Mouse (Mus musculus) limb, embryonic 14.5 days (tissue): ENCODE measurements around the gene Gm4302. TPM values are rescaled to one million over a fixed set of nuclear protein-coding genes. Genes with fewer than 3 reads are reported as not detected.
"Not testable (repeated sequence)": the region's sequence is repeated elsewhere in the genome, so short reads cannot be mapped to it uniquely, and the experiment has no call there.

Source experiments
- ATAC-seq: fragments of 200-750 bp; cut with Nextera tagmentation; 2 replicates; pipeline ENCODE4 v1.8.0; 2017; ENCODE audit warnings: low read depth, moderate number of reproducible peaks, moderate TSS enrichment; ENCODE audit not compliant: low FRiP score
- DNase-seq: peaks from one replicate; pipeline ENCODE4 v3.0.0-alpha.2; 2015; ENCODE audit warnings: low spot score
- H3K27ac ChIP-seq: fragments of 300-500 bp; sonication (generic); replicated peaks from 2 replicates; pipeline ENCODE4 v1.5.1; 2014; ENCODE audit warnings: low read depth, mild to moderate bottlenecking, low read length, moderate library complexity, mixed read lengths
- H3K27me3 ChIP-seq: fragments of 300-500 bp; sonication (generic); 2 replicates; pipeline ENCODE4 v1.6.1; 2014; ENCODE audit warnings: low read length, mixed read lengths; ENCODE audit not compliant: control insufficient read depth, insufficient read depth
- H3K36me3 ChIP-seq: fragments of 300-500 bp; sonication (generic); 2 replicates; pipeline ENCODE4 v1.6.1; 2014; ENCODE audit warnings: mild to moderate bottlenecking, low read length, moderate library complexity, mixed read lengths; ENCODE audit not compliant: control insufficient read depth, insufficient read depth
- H3K4me1 ChIP-seq: fragments of 300-500 bp; sonication (generic); 2 replicates; pipeline ENCODE4 v1.6.1; 2014; ENCODE audit warnings: antibody characterized with exemption, low read length, mixed read lengths; ENCODE audit not compliant: control insufficient read depth, insufficient read depth
- H3K4me2 ChIP-seq: fragments of 300-500 bp; sonication (generic); replicated peaks from 2 replicates; pipeline ENCODE4 v1.6.1; 2014; ENCODE audit warnings: low read depth, mild to moderate bottlenecking, low read length, moderate library complexity; ENCODE audit not compliant: severe bottlenecking
- H3K4me3 ChIP-seq: fragments of 300-500 bp; sonication (generic); replicated peaks from 2 replicates; pipeline ENCODE4 v1.5.1; 2014; ENCODE audit warnings: low read length
- H3K9ac ChIP-seq: fragments of 300-500 bp; sonication (generic); 2 replicates; pipeline ENCODE4 v1.6.1; 2014; ENCODE audit warnings: mild to moderate bottlenecking, low read depth, low read length, moderate library complexity; ENCODE audit not compliant: severe bottlenecking
- H3K9me3 ChIP-seq: fragments of 300-500 bp; sonication (generic); 2 replicates; pipeline ENCODE4 v1.6.1; 2016; ENCODE audit warnings: low read length; ENCODE audit not compliant: control insufficient read depth
- WGBS: fragments of 180-500 bp; shearing (Covaris S2); extraction: QIAGEN DNeasy Blood & Tissue Kit; methylation state at CpG from one replicate; pipeline ENCODE4 v1.1.7; 2014; 5-methylcytosine and 5-hydroxymethylcytosine counted together
- polyA plus RNA-seq, 2 experiments: library from polyadenylated mRNA; depleted of rRNA in 1 of 2; stranded (reverse) in 1 of 2; unstranded in 1 of 2; fragments of >200 nt; fragmentation: Nextera tagmentation in 1 of 2; extraction: Ambion mirVana in 1 of 2; gene quantifications; 2 replicates each; pipeline versions ENCODE4 v1.2.1 to v1.2.3; 2012 to 2014

Gm4302 gene
- polyA plus RNA-seq, 2 experiments, result not detected

- not testable (repeated sequence) for H3K4me3 ChIP-seq, H3K9me3 ChIP-seq, H3K9ac ChIP-seq, DNase-seq, H3K36me3 ChIP-seq, H3K27ac ChIP-seq, H3K4me1 ChIP-seq, H3K27me3 ChIP-seq, ATAC-seq, H3K4me2 ChIP-seq
- no CpG with 5 or more reads among the region's 2 CpGs for WGBS
Observed at GRCm38 (mm10) chr10:100382460-100382859, 41.8 kb downstream of the Gm4302 start, which contains the start of gene Gm4312. Gene Gm4312, minus strand, starts transcription at chr10:100382560.

Other genes starting within 250 kb of the Gm4302 start
- gene Gm4301, start 5.2 kb upstream of the Gm4302 start, polyA plus RNA-seq (2012; rRNA removed), result not detected in 2 replicates
- gene Gm4301, start 5.2 kb upstream of the Gm4302 start, polyA plus RNA-seq (2014; fragmentation: Nextera tagmentation; extraction: Ambion mirVana), result not detected in 2 replicates
- not detected in 2 replicates for gene Gm4303, start 5.1 kb downstream of the Gm4302 start, polyA plus RNA-seq (2012; rRNA removed)
- not detected in 2 replicates for gene Gm4303, start 5.1 kb downstream of the Gm4302 start, polyA plus RNA-seq (2014; fragmentation: Nextera tagmentation; extraction: Ambion mirVana)
- not detected in 2 replicates for gene Gm4305, start 10.3 kb downstream of the Gm4302 start, polyA plus RNA-seq (2012; rRNA removed)
- gene Gm4305, start 10.3 kb downstream of the Gm4302 start, polyA plus RNA-seq (2014; fragmentation: Nextera tagmentation; extraction: Ambion mirVana), result not detected in 2 replicates
- gene Gm4307, start 20.5 kb downstream of the Gm4302 start, polyA plus RNA-seq (2012; rRNA removed), result not detected in 2 replicates
- gene Gm4307, start 20.5 kb downstream of the Gm4302 start, polyA plus RNA-seq (2014; fragmentation: Nextera tagmentation; extraction: Ambion mirVana), result not detected in 2 replicates
- not detected in 2 replicates for gene Gm4312, start 41.7 kb downstream of the Gm4302 start, polyA plus RNA-seq (2012; rRNA removed)
- not detected in 2 replicates for gene Gm4312, start 41.7 kb downstream of the Gm4302 start, polyA plus RNA-seq (2014; fragmentation: Nextera tagmentation; extraction: Ambion mirVana)
- 16.2 and 19.0 TPM in 2 replicates for gene Tmtc3, start 146.5 kb downstream of the Gm4302 start, polyA plus RNA-seq (2012; rRNA removed)
- 23.5 TPM in 2 replicates for gene Tmtc3, start 146.5 kb downstream of the Gm4302 start, polyA plus RNA-seq (2014; fragmentation: Nextera tagmentation; extraction: Ambion mirVana)
- 3.0 and 4.6 TPM in 2 replicates for gene Cep290, start 146.7 kb downstream of the Gm4302 start, polyA plus RNA-seq (2012; rRNA removed)
- 4.0 and 6.1 TPM in 2 replicates for gene Cep290, start 146.7 kb downstream of the Gm4302 start, polyA plus RNA-seq (2014; fragmentation: Nextera tagmentation; extraction: Ambion mirVana)
- 8.9 and 15.3 TPM in 2 replicates for gene 4930430F08Rik, start 249.6 kb downstream of the Gm4302 start, polyA plus RNA-seq (2012; rRNA removed)
- gene 4930430F08Rik, start 249.6 kb downstream of the Gm4302 start, polyA plus RNA-seq (2014; fragmentation: Nextera tagmentation; extraction: Ambion mirVana), result 9.8 and 11.3 TPM in 2 replicates
- gene 1700017N19Rik, start 249.6 kb downstream of the Gm4302 start, polyA plus RNA-seq (2012; rRNA removed), result not detected in 2 replicates
- not detected in 2 replicates for gene 1700017N19Rik, start 249.6 kb downstream of the Gm4302 start, polyA plus RNA-seq (2014; fragmentation: Nextera tagmentation; extraction: Ambion mirVana)